Mouse (Mus musculus) CH12.LX (cell line): ENCODE results near the gene Stk25. TPM values are rescaled to one million over a fixed set of nuclear protein-coding genes. Genes with fewer than 3 reads are reported as not detected.

Experiments
- DNase-seq: peaks from one replicate; pipeline ENCODE4 v3.0.0-alpha.2; 2013; ENCODE audit errors: extremely low read depth
- H3K27ac ChIP-seq: 2 replicates; pipeline ENCODE4 v1.5.1; 2012; ENCODE audit warnings: low read depth, mild to moderate bottlenecking, control low read depth, moderate library complexity; ENCODE audit not compliant: insufficient read depth
- H3K27me3 ChIP-seq: replicated peaks from 2 replicates; pipeline ENCODE3; 2012; ENCODE audit warnings: inconsistent platforms
- H3K36me3 ChIP-seq, 2 experiments: replicated peaks in 1 of 2; 2 replicates each; pipeline versions ENCODE3 to v1.6.1; 2012; ENCODE audit warnings: inconsistent platforms in 1 of 2, low read length in 1 of 2, mild to moderate bottlenecking in 1 of 2, mixed read lengths in 1 of 2, moderate library complexity in 1 of 2; ENCODE audit not compliant: control insufficient read depth in 1 of 2, insufficient read depth in 1 of 2
- H3K4me1 ChIP-seq, 2 experiments: 2 replicates each; pipeline ENCODE4 v1.6.1; 2012; ENCODE audit warnings: inconsistent platforms in 1 of 2, moderate library complexity in 1 of 2; ENCODE audit not compliant: insufficient read depth in 2 of 2, control insufficient read depth in 1 of 2
- H3K4me2 ChIP-seq: 2 replicates; pipeline ENCODE4 v1.6.1; 2012; ENCODE audit warnings: low read depth, mild to moderate bottlenecking, control low read depth; ENCODE audit not compliant: poor library complexity, insufficient read depth, severe bottlenecking
- H3K4me3 ChIP-seq, 3 experiments: fragments of 150-350 bp in 1 of 3; sonication (generic) in 1 of 3; replicated peaks in 1 of 3; 2 replicates each; pipeline versions ENCODE3 to v1.5.1; 2011 to 2012; ENCODE audit warnings: low read depth in 2 of 3, low read length in 2 of 3, mild to moderate bottlenecking in 2 of 3, moderate library complexity in 2 of 3, control low read depth in 1 of 3, improper control_type of control experiment in 1 of 3, inconsistent platforms in 1 of 3, mixed read lengths in 1 of 3; ENCODE audit not compliant: poor library complexity in 1 of 3
- H3K79me2 ChIP-seq: replicated peaks from 2 replicates; pipeline ENCODE4 v1.6.1; 2012; ENCODE audit warnings: mild to moderate bottlenecking, moderate library complexity; ENCODE audit not compliant: control insufficient read depth, poor library complexity, insufficient read depth, severe bottlenecking; ENCODE audit errors: extremely low read depth
- H3K9ac ChIP-seq: 2 replicates; pipeline ENCODE4 v1.6.1; 2012; ENCODE audit warnings: low read depth, mild to moderate bottlenecking, control low read depth, moderate library complexity; ENCODE audit not compliant: insufficient read depth
- H3K9me3 ChIP-seq: replicated peaks from 2 replicates; pipeline ENCODE3; 2012; ENCODE audit warnings: low read length, inconsistent platforms, mixed read lengths
- BHLHE40 ChIP-seq: IDR thresholded peaks from 2 replicates; pipeline ENCODE4 v1.6.1; 2011; ENCODE audit warnings: mild to moderate bottlenecking, low read depth, low read length, improper control_type of control experiment
- ETS1 ChIP-seq: conservative IDR thresholded peaks from 2 replicates; pipeline ENCODE4 v1.6.1; 2012; ENCODE audit warnings: low read depth, mild to moderate bottlenecking, inconsistent platforms, low read length, improper control_type of control experiment, moderate library complexity
- GABPA ChIP-seq: IDR thresholded peaks from 2 replicates; pipeline ENCODE4 v1.6.1; 2012; ENCODE audit warnings: low read depth, low read length, improper control_type of control experiment, inconsistent platforms; ENCODE audit not compliant: insufficient replicate concordance
- MAFK ChIP-seq: IDR thresholded peaks from 2 replicates; pipeline ENCODE4 v1.6.1; 2011; ENCODE audit warnings: low read length, improper control_type of control experiment; ENCODE audit not compliant: insufficient replicate concordance
- MEF2A ChIP-seq: IDR thresholded peaks from 2 replicates; pipeline ENCODE4 v1.6.1; 2014; ENCODE audit warnings: low read depth, mild to moderate bottlenecking, inconsistent platforms, low read length, improper control_type of control experiment, borderline replicate concordance
- MXI1 ChIP-seq: IDR thresholded peaks from 2 replicates; pipeline ENCODE4 v1.6.1; 2011; ENCODE audit warnings: mild to moderate bottlenecking, low read depth, low read length, improper control_type of control experiment
- MYC ChIP-seq: IDR thresholded peaks from 2 replicates; pipeline ENCODE4 v1.6.1; 2011; ENCODE audit warnings: low read depth, mild to moderate bottlenecking, improper control_type of control experiment, low read length
- PAX5 ChIP-seq: IDR thresholded peaks from 2 replicates; pipeline ENCODE4 v1.6.1; 2012; ENCODE audit warnings: low read length, inconsistent platforms, mixed read lengths
- POLR2AphosphoS2 ChIP-seq: IDR thresholded peaks from 2 replicates; pipeline ENCODE4 v1.6.1; 2011; ENCODE audit warnings: low read depth, low read length, improper control_type of control experiment
- RAD21 ChIP-seq: IDR thresholded peaks from 2 replicates; pipeline ENCODE4 v1.6.1; 2011; ENCODE audit warnings: low read depth, mild to moderate bottlenecking, low read length, improper control_type of control experiment, moderate library complexity
- RCOR1 ChIP-seq: conservative IDR thresholded peaks from 2 replicates; pipeline ENCODE4 v1.6.1; 2012; ENCODE audit warnings: low read depth, mild to moderate bottlenecking, inconsistent platforms, low read length, improper control_type of control experiment
- SMC3 ChIP-seq: IDR thresholded peaks from 2 replicates; pipeline ENCODE4 v1.6.1; 2011; ENCODE audit warnings: low read depth, low read length, improper control_type of control experiment
- TBP ChIP-seq: conservative IDR thresholded peaks from 2 replicates; pipeline ENCODE4 v1.6.1; 2011; ENCODE audit warnings: low read depth, low read length, improper control_type of control experiment
- UBTF ChIP-seq: IDR thresholded peaks from 2 replicates; pipeline ENCODE4 v1.6.1; 2012; ENCODE audit warnings: low read depth, mild to moderate bottlenecking, inconsistent platforms, low read length, improper control_type of control experiment, moderate library complexity
- USF1 ChIP-seq: IDR thresholded peaks from 2 replicates; pipeline ENCODE4 v1.6.1; 2014; ENCODE audit warnings: low read depth, mild to moderate bottlenecking, inconsistent platforms, low read length, improper control_type of control experiment
- USF2 ChIP-seq: conservative IDR thresholded peaks from 2 replicates; pipeline ENCODE4 v1.6.1; 2011; ENCODE audit warnings: low read depth, low read length, improper control_type of control experiment
- ZKSCAN1 ChIP-seq: IDR thresholded peaks from 2 replicates; pipeline ENCODE4 v1.6.1; 2012; ENCODE audit warnings: low read depth, inconsistent platforms, low read length, improper control_type of control experiment, borderline replicate concordance
- ZNF384 ChIP-seq: IDR thresholded peaks from 2 replicates; pipeline ENCODE4 v1.6.1; 2012; ENCODE audit warnings: low read depth, low read length, improper control_type of control experiment, inconsistent platforms
- dilution Hi-C: fragments of 300-500 bp; cut with MboI; formaldehyde crosslinking; loops from 2 replicates; pipeline ENCODE4 v1.14.3; 2020; ENCODE audit warnings: low sequenced_read_pairs; ENCODE audit not compliant: extremely low pct_unique_long_range_greater_than_20kb, extremely low pct_ligation_motif_present
- in situ Hi-C: fragments of 300-500 bp; cut with MboI; formaldehyde crosslinking; loops from 3 replicates; pipeline ENCODE4 v1.14.3; 2019; ENCODE audit warnings: low sequenced_read_pairs, low pct_ligation_motif_present, low pct_unique_long_range_greater_than_20kb, mixed read lengths
- polyA plus RNA-seq: library from polyadenylated mRNA; unstranded; fragments of >175 nt; gene quantifications from 2 replicates; pipeline ENCODE4 v1.2.1, GENCODE M21; 2012; ENCODE audit warnings: low read depth; ENCODE audit not compliant: insufficient read length
- total RNA-seq, 2 experiments: library from RNA; depleted of rRNA; stranded (reverse); fragments of 300-350 nt in 1 of 2; fragments of >200 nt in 1 of 2; gene quantifications; 2 replicates each; pipeline ENCODE4 v1.2.3; 2012 to 2014

Gene Stk25
- total and polyA plus RNA-seq, 3 experiments, result 24.9 to 45.1 (median 32.0) TPM

DNA sequence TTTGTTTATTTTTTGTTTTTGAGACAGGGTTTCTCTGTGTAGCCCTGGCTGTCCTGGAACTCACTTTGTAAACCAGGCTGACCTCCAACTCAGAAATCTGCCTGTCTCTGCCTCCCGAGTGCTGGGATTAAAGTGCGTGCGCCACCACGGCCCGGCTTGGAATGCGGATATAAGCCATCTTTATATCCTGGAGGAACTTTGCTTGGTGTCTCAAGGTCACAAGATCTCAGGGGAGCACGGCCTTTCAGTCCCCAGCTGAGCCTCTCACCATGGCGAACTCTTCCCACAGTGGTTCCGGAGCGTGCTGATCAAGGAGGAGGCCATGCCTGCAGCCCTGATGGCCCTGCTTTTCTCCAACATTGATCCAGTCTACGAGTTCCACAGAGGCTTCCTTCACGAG, 54.5 kb downstream of the Stk25 start:
- no peak overlapping the region for H3K4me3 ChIP-seq

DNA sequence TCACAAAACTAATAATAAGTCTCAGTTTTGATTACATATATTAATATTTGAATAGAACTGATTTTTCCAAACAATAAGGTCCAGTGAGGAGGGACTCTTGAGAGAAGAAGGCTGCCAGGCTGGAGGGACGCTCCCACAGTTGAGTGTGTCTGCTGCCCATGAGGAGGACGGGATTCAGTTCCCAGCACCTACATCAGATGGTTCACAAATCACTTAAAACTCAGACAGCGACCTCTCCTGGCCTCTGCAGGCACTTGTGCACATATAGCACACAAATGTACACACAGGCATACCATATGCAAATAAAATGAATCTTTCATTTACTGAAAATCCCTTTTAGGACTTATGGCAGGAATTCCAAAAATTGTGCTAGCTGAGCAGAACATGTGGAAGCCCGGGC, 55.5 kb downstream of the Stk25 start:
- DNase-seq, result no peak
- Histone ChIP-seq H3K4me1 (no peaks in the 10 kb centered on the region), H3K4me3 (no peak overlapping the region), H3K36me3 (no peaks in the 10 kb centered on the region), H3K9ac (no peak overlapping the region), H3K79me2 (no peaks in the 10 kb centered on the region), H3K27me3 (no peaks in the 10 kb centered on the region), H3K9me3 (no peaks in the 10 kb centered on the region), H3K4me2 (no peak overlapping the region), H3K27ac (no peak overlapping the region)
- TF ChIP-seq MAFK, result no peak
- no peak for TF ChIP-seq ZKSCAN1
- TF ChIP-seq TBP, result no peak
- no peak for TF ChIP-seq RCOR1
- no peak for TF ChIP-seq PAX5
- TF ChIP-seq USF1, result no peak
- TF ChIP-seq USF2, result no peak
- no peak for TF ChIP-seq SMC3
- TF ChIP-seq MXI1, result no peak
- TF ChIP-seq BHLHE40, result no peak
- no peak for TF ChIP-seq ETS1
- no peak for TF ChIP-seq MEF2A
- in situ Hi-C loops, result no loop called here
- dilution Hi-C loops, result no loop called here

More for the DNA sequence above, 54.5 kb downstream of the Stk25 start:
- no peak overlapping the region for H3K4me2 ChIP-seq
- no peak for TF ChIP-seq ZNF384
- no peak for TF ChIP-seq GABPA
- no peak for TF ChIP-seq RAD21
- TF ChIP-seq POLR2AphosphoS2, result no peak
- TF ChIP-seq MYC, result no peak
- TF ChIP-seq UBTF, result no peak
- no peak for TF ChIP-seq PAX5
- H3K36me3 ChIP-seq, result no peaks in the 10 kb centered on the region
- in situ Hi-C loops, result no loop called here
- no peak overlapping the region for H3K9ac ChIP-seq
- DNase-seq, result no peak
- no peaks in the 10 kb centered on the region for H3K4me1 ChIP-seq
- no peaks in the 10 kb centered on the region for H3K79me2 ChIP-seq
- H3K27me3 ChIP-seq, result no peaks in the 10 kb centered on the region
- H3K9me3 ChIP-seq, result no peaks in the 10 kb centered on the region
- no peak overlapping the region for H3K27ac ChIP-seq
- dilution Hi-C loops, result no loop called here
